Mouse (Mus musculus) E14TG2a.4 (cell line): ENCODE measurements around the gene Dnaja2.

Source experiments
- CTCF ChIP-seq: conservative IDR thresholded peaks from 2 replicates; pipeline ENCODE4 v1.5.1; 2014; ENCODE audit warnings: low read length
- NANOG ChIP-seq: IDR thresholded peaks from 2 replicates; pipeline ENCODE4 v1.6.1; 2014; ENCODE audit warnings: borderline replicate concordance, low read length, mixed read lengths
- POU5F1 ChIP-seq: IDR thresholded peaks from 2 replicates; pipeline ENCODE4 v1.6.1; 2014; ENCODE audit warnings: low read length, borderline replicate concordance

DNA sequence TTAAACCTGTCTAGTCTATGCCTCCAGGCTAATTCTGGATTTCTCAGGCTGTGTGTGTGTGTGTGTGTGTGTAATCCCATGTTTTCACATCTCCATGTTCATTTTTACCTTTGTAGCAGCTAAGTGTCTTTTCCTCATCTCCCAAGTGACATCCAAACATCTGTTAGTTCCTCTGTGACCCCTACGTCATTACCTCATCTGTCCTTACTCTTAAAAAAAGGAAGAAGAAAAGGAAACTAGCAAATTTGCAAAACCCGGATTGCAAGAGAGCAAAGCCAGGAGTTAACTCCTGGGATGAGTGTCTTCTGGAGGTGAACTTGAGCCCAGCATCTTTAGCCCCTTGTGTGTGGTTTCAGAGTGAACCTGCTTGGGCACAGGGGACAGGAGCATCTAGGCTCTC, 52.8 kb downstream of the Dnaja2 start:
- TF ChIP-seq CTCF (no peak), POU5F1 (no peak), NANOG (no peak)
